Mouse (Mus musculus) retina, embryonic 14.5 days (tissue): Measurements from ENCODE around the gene Gtf2f1.

Experiments used
- DNase-seq: peaks from one replicate; pipeline ENCODE4 v3.0.0-alpha.2; 2015; ENCODE audit warnings: low spot score

The Gtf2f1 gene

DNA sequence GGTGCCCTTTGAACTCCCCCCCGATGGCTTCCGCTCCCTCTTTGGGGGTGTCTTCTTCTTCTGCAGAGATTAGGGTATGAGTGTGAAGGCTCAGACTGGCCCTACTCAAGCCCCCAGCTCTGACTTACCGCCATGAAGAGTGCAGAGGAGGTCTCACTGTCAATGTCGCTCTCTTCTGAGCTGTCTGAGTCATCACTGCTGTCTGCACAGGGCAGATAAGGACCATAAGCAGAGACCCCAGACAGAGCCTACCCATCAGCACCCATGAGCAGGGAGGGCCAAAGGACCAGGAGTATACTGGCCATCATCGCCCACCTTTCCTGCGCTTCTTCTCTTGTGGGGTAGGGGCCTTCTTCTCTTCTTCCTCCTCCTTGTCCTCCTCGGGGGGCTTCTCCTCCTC is 7.1 kb downstream of the Gtf2f1 start:
- no peak for DNase-seq

DNA sequence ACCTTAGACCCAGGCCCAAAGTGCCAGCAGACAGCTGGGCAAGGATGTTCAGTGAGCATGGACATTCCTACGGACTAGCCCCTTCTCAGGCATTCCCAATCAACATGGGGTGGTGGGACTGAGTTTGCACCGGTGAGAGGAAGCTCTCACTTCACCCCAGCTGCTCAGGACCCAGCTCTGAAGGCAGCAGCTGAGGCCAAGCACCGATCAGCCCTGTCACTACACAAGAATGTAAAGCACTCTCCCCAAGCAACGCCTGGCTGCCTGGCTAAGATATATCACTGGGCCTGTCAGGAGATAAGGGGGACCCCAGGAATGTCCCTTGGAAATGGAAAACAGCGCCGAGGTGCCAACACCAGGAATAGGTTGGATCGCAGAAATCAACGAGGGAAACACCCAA is 9.9 kb downstream of the Gtf2f1 start:
- no peak for DNase-seq

DNA sequence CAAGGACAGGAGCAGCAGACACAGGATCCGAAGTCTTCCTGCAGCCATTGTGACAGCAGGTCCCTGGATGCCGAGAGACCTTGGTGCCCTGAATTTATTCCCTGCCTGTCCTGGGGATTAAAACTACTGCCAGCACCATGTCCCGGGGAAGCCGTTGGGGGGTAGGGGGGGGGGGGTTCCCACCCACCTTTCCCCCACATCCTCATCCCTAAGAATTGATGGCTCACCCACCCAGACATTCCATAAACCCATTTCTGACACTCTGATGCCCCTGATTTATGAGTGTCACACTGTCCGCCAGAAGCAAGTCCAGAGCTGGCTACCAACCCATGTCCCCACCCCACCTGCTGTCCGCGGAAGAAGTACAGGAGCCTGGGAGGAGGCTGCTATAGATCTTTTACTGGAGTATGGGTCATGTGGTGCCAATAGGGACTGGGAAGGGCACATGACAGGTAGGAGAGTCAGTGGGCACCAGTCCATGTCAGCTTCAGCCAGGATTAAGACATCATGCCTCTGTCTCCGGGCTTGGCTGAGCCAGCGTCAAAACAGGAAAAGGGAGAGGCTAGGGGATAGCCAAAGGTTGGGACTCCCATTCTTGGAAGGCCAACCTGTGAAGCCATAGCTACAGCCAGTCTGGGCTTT is 11.0 kb downstream of the Gtf2f1 start, which contains the start of gene Pspn:
Gene Pspn, minus strand, starts transcription at position 51 of the 642 bp plus-strand sequence.
- no peak for DNase-seq

DNA sequence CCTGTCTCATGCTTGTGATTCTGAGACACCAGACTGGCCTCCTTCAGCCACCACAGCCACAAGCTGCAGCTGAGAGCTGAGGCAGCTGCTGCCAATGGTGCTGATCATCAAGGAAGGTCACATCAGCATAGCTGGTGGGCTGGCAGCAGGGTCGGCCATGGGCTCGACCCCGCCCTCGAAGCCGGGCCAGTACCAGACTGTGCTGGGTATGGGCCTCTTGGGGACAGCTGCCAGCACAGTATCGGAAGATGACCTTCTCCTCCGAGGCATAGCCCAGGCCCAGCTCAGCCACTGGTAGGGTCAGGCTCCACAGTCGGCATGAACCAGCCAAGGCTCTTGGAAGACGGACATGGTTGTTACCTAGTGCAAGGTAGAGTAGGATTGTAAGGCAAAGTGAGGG is 11.7 kb downstream of the Gtf2f1 start:
- DNase-seq: no peak

DNA sequence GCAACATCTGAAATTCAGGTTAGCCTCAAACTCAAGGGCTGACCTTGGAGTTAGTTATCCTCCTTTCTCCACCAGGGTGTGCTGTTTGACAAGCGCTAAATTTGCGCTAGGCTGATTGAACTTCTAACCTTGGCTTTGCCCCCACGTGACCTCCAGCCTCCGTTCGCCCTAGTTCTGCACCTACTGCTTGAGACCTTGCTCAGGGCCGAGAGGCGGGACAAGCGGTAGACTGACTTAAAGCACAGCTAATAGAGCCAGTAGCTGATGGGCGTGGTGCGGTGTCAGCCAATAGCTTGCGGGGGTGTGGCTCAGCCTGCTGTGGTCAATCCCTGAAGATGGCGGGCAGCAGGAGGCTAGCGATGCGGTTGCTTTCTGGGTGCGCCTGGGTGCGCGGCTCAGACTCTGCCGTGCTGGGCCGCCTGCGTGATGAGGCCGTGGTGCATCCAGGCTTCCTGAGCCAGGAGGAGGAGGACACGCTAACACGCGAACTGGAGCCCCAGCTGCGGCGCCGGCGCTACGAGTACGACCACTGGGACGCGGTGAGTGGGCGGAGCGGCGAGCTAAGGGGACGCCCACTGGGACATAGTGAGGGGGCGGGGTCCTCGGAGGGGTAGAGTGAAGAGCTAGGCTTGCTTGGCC is 13.9 kb downstream of the Gtf2f1 start, which contains the start of gene Alkbh7:
Gene Alkbh7, plus strand, starts transcription at position 311 of the 639 bp plus-strand sequence.
- DNase-seq: peak; percentile 98

DNA sequence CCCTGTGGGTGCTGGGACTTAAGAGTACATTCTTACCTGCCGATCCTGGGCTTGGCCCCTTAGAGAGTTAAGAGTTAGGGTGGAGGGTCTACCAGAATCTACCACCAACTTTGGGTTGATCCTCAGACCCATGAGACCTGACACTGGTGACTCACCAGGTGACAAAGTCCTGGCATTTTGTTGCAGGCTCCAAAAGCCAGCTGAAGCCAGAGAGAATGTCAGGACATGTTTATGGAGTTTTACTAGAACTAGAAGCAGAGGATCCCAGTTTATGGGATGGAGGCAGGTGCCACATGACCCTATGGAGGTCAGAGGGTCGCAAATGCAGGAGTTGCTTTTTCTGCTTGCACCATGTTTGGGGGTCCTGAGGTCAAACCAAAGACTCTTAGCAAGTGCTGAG is 14.6 kb downstream of the Gtf2f1 start:
- no peak for DNase-seq

DNA sequence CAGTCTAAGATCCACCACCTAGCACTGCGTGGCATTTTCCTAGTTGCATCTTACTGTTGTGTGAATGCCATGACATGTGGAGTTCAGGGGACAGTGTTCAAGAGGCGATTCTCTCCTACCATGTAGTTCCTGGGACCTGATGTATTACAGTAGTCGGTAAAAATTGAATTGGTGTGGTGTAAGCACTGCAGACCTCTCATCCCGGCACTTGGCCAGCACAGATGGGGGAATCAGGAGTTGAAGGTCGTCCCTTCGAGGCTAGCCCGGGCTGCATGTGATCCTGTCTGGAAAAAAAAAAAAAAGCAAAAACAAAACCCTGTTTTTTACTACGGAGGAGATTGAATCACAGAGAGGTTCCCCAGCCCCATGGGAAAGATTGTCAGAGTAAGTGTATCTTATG is 16.0 kb downstream of the Gtf2f1 start:
- no peak for DNase-seq

DNA sequence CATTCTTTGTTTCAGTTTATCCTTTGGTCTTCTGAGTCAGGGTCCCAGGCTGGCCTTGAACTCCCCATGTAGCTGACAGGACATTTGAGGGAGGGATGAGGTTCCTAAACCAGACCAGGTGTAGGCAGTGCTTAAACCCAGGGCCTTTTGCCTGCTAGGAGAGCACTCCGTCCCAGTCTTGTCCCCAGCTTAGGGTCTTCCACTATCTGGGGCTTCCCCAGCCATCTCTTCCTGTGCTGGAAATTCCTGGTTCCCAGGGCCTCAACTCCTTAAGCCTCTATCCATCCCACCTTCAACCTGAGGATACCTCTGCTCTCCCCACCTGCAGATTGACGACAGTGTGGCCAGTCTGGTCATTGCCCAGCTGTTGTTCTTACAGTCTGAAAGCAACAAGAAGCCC is 20.1 kb downstream of the Gtf2f1 start:
- DNase-seq: no peak

DNA sequence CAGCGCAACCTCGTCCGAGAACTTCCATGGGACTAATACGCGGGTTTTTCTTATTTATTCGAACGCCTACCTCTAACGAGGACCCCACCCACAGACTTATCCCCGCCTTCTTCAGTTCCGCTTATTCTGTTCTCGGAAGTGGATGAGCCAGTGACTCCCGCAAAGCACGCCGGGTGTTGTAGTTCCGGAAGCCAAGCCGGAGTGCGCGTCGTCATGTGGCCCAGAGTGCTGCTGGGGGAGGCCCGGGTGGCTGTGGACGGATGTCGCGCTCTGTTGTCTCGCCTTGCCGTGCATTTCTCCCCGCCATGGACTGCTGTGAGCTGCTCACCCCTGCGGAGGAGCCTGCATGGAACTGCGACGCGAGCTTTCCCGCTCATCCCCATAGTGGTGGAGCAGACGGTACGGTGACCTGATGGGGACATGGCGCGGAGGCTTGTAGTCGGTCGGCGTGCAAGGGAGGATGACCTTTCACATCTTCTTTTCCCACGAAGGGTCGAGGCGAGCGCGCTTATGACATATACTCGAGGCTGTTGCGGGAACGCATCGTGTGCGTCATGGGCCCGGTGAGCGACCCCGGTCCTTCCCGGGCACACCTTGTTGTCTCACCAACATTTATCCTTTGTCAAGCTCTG is 20.9 kb downstream of the Gtf2f1 start, which contains the start of gene Clpp:
Gene Clpp, plus strand, starts transcription at position 191 of the 632 bp plus-strand sequence.
- peak; percentile 94 for DNase-seq

DNA sequence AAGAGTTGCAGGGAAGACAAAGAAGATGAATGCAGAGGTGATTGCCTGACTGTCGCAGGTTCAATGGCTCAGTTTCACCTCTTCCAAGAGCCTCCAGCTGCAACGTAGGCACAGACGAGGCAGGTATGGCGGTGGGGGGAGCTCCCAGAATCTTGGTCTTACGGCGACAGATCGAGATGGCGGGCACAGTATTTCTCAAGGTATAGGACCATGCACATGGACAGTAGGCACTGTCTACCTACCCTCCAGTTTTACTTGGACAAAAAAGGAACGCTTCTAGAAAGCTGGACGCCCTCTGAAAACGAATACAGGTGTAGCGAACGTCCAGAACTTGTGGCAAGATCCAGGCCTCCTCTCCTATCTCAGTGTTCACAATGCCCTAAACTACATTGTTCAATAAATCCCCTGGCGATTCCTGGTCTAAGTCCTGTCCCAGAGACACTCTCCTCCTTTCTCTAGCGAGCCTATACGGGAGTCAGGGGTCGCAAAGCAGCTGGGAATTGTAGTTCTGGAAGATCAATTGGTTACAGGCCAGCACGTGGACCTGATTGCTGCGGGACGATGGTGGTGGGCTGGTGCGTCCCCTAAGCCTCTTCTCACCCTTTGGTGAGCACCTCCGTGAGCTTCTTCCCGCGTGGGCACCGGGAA is 21.5 kb downstream of the Gtf2f1 start:
- DNase-seq: peak; percentile 89

DNA sequence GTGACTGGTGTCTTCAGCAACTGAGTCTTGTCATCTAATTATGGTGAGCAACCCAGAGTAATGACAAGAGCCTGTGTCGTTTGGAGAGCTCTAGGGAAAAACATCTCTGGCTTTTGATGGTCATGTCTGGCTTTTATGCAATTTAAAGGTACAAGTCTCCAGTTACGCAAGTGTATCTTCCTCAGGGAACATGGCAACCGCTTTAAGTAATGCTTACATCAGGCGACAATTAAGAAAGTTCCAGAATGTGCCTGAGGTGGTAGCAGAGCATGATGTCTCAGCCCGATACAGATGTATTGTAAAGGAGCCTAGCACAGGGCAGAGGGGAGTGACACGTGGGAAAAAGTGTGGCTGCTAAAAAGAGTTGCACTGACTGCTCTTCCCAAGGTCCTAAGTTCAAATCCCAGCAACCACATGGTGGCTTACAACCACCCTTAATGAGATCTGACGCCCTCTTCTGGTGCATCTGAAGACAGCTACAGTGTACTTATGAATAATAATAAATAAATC is 22.1 kb downstream of the Gtf2f1 start:
- DNase-seq: peak; percentile 2

DNA sequence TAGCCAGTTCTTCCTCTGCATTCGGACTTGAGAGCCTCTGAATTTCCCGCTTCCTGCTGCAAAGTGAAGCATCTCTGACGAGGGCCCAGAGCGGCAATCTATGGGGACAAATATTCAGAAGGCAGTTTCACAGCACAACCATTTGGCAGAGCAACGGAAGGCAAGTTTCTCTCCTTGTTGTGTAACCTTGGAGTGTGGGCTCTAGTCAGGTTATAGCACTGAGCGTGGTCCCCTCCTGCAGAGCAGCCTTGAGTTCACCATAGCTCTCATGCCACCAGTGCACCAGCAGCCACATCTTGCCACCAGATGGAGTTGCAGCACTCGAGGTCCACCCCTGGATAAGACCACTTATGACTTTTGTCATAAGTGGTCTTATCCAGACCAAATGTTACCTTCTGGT is 22.6 kb downstream of the Gtf2f1 start:
- no peak for DNase-seq

DNA sequence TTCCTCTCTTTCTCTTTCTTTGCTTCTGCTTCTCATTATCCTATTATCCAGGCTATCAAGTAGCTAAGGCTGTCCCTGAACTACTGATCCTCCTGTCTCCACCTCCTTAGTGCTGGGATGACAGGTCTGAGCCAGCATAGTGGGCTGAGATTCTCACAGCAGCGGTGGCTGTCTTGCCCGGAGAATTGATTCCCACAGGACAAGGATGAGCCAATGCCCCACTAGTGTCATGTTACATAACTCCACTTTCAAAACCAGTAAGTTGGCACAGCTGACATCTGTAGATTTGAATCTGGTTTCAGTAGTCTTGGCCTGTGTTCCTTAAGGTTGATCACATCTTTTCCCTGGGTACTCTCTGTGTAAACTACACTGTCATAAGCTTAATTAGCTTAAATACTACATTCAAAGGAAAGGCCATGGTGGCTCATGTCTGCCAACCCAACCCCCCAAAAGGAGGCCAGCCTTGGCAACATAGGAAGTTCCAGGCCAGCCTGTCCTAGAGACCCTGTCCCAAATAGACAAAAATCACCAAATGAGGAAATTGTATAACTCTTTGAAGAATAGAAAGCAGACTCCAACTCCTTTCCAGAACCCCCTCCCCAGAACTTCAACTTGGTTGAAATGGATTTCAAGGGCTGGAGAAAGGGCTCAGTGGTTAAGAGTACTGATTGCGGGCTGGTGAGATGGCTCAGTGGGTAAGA is 24.8 kb downstream of the Gtf2f1 start:
- no peak for DNase-seq

DNA sequence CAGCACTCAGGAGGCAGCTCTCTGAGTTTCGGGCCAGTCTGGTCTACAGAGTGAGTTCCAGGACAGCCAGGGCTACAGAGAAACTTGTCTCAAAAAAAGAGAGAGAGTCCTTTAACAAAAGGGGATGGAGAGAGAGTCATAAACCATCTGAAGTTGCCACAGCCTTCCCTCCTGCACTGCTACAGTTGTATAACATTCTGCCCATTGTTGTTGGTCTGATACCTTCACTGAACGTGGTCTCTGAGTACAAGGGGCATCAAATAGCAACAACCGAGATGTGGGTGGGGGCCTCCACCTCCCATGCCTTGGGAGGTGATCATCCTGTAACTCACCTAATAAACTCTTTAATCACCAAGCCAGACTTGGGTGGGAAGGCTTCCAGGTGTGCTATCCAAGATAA is 25.4 kb downstream of the Gtf2f1 start:
- no peak for DNase-seq

DNA sequence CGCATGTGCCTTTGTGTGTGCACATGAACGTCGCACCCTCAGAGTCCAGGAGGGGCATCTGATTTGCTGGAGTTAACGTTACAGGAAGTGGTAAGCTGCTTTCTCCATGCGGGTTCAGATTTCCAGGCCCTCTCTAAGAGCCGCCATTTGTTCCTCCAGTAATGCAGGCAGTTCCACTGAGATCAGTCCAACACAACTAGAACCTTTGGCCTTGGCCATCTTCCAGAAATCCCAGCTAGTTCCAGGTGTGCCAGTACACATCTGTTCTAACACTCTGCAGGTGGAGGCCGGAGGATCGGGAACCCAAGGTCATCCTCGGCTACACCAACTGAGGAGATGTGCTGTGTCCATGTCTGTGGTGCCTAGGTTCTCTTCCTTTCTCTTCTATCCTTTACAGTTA is 26.2 kb downstream of the Gtf2f1 start:
- no peak for DNase-seq

DNA sequence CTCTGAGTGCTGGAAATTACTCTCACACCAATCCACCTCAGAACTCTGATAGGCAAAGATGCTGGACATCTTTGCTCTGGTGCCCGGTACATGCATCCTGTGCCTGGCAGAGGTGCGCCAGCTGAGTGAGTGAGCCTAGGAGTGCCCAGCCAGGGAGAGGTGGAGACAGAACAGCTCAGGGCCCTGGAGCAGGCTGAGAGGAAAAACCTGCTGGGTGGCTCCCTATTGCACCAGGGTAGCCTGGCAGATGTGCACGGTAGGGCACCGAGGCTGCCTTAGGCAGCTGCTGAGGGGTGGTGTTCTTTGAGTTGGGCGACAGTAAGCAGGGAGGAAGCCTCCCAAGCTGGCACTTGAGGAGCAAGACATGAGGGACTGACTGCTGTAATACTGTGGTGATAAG is 29.1 kb downstream of the Gtf2f1 start, which contains the start of gene Acer1:
Gene Acer1, minus strand, starts transcription at position 114 of the 400 bp plus-strand sequence.
- DNase-seq: no peak

DNA sequence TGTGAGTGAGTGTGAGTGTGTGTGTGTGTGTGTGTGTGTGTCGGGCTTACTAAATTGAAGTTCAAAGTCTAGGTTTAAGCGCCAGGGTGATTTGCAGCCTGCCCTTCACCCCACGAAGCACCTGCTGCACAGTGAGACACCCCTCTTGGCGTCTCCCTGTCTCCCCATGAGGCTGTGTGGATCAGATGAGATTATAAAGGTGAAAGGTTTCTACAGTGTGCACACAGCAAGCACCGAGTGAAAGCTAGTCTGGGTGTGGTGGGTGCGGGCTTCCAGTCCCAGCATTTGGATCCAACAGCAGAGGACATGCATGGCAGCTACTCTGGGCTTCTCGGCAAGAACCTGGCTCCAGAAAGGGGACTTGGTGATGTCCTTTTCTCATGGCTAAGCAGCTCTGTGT is 30.0 kb downstream of the Gtf2f1 start:
- DNase-seq: no peak

DNA sequence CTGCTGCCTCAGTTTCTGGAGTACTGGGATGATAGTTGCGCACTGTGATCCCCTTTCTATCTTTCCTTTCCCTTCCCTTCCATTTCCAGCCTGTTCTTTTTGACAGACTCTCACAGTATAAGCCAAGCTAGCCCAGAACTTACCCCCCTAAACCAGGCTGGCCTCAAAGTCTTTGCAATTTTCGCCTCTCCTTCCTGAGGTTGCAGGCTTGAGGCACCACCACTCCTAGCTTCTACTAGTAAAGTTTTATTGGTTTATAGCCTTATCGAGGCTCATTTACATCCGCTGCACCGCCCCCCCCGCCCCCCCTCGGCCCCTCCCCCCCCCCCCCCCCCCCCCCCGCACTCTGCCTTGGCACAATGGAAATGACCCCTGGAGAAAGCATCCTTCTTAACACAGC is 31.6 kb downstream of the Gtf2f1 start:
- no peak for DNase-seq

DNA sequence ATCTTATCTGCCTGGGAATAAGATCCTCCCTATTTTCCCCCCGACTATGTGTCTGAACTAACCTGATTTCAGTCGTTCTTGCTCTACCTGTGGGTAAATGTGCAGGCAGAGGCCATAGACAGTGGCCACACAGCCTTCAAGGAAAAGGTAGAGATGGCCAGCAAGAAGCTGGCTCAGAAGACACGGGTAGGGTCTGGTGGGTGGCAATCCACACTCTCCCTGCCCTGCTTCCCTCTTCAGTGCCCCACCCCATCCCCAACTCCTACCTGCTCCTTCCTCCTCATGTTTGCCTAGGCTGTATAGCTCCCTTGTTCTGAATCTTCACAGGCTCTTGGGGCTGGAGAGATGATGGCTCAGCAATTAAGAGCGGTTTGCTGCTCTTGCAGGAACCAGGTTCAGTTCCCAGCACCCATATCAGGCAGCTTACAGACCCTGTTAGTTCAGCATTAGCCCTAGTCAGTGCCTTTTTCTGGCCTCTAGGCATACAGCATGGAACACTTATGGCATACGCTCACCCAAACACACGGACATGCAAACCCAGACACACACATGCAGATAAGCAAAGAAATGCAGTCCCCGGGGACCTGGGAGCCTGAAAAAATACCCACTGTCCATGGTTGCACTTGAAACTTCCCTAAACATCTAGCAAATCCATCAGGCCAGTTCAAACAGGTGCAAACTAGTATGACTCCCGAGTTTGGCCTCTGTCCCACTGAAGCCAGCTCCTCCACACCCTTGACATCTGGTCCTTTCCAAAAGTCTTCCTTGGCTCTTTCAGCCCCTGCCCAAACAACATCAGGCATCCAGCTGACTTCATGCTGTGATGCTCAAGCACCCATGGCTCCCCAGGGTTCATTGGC is 34.3 kb downstream of the Gtf2f1 start:
- no peak for DNase-seq

DNA sequence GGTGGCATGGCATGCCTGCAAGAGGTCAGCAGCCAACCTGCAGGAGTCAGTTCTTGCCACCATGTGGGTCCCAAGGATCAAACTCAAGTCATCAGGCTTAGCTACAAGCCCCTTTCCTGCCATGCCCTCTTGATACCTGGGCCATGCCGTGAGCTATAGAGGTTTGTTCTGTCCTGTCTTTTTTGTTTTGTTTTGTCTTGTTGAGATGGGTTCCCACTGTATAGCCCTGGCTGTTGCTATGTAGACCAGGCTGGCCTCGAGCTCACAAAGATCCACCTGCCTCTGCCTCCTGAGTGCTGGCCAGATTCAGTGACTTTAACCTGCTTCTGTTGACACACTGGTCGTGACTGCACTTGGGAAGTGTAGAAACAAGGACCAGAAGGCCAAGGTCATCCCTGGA is 35.7 kb downstream of the Gtf2f1 start:
- no peak for DNase-seq

DNA sequence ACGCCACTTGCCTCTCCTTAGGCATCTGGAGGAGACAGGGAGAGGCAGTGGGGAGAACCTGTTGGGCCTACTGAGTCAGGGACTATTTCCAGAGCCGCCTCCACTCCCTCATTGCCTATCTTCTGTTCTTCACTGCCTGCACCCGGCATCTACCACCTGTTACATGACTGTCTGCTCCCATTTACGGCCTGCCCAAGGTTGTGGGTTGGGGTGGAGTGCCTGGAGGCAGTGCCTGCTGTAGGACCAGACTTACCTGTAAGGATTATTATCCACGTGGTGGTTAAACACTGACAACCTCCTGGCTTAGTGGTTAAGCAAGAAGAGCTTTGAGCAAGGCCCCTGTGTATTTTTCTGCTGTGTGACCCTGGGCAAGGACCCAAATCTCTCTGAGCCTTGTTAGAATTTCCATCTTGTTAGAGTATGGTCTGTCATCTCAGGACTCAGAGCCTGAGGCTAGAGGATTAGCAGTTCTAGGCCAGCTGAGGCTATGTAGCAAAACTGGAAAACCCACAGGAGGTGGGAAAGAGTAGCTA is 36.3 kb downstream of the Gtf2f1 start:
- no peak for DNase-seq
